Comparison of ENCODE assay signal across 25 mouse cellular contexts in the genomic region with DNA sequence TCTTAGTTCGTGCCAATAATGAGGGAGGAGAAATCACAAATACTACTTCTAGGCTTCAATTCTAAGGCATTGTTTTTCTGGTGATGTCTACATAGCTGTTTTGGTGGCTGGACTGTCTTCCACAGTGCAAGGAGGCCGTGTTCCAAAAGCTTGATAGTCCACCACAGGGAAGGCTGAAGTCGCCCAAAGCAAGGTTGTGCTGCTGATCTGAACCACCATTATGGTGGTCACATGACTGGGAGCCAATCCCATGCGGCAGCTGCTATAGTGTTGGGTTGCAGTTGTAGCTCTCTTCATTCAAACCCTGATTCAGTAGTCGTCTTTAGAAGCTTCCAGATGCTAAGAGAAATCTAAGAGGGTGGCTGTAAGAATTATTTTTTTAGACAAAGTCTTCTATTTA. TPM values are rescaled to one million over a fixed set of nuclear protein-coding genes. Genes with fewer than 3 reads are reported as not detected.
DNase-seq lines count a peak whose midpoint lies in the region; ATAC-seq and TF ChIP-seq lines count a peak whose summit lies in the region.
"Had no signal": no experiment of that assay in that cellular context is flagged by ENCODE, and none has a peak within 500 bp of the region (broad histone marks: within the 10 kb centered on the region; RNA-seq: fewer than 3 reads in every experiment).

No protein-coding gene starts in this region.

- ATAC-seq in forebrain, embryonic 11.5 days (replicated peaks; ENCODE audit: low FRiP score): 0 out of 2 replicates have a peak, but pooled peaks have one; percentile 32
- no peak for ATAC-seq in forebrain, embryonic 12.5 days (ENCODE audit: low FRiP score)
- no peak for ATAC-seq in liver, embryonic 11.5 days (replicated peaks; ENCODE audit: low FRiP score)
- no peak for ATAC-seq in granulocyte monocyte progenitor cell, adult 5-6 weeks (replicated peaks; ENCODE audit: poor library complexity, severe bottlenecking)
- ATAC-seq: forebrain, postnatal 0 days; intestine, embryonic 15.5 days had no signal

- H3K9ac ChIP-seq in forebrain, embryonic 11.5 days (ENCODE audit: low read length): no peak overlapping the region
- no peak overlapping the region for H3K9ac ChIP-seq in forebrain, embryonic 12.5 days
- H3K9ac ChIP-seq in liver, embryonic 11.5 days (ENCODE audit: low read depth, low read length): no peak overlapping the region
- H3K9ac ChIP-seq: embryonic facial prominence, embryonic 15.5 days; forebrain, embryonic 13.5 days; forebrain, postnatal 0 days; heart, embryonic 15.5 days; hindbrain, embryonic 14.5 days; intestine, embryonic 15.5 days had no signal

- H3K4me3 ChIP-seq in forebrain, embryonic 11.5 days (ENCODE audit: low read depth, low read length): no peak overlapping the region
- no peak overlapping the region for H3K4me3 ChIP-seq in forebrain, embryonic 12.5 days (replicated peaks)
- no peak overlapping the region for H3K4me3 ChIP-seq in C2C12 (ENCODE audit: insufficient read depth, poor library complexity, severe bottlenecking)
- H3K4me3 ChIP-seq in myocyte: no peak overlapping the region
- no peak overlapping the region for H3K4me3 ChIP-seq in liver, embryonic 11.5 days (ENCODE audit: low read depth, low read length)
- H3K4me3 ChIP-seq: embryonic facial prominence, embryonic 15.5 days; erythroblast, embryonic 14.5 days; forebrain, embryonic 13.5 days; heart, adult 2 months; heart, embryonic 15.5 days; hindbrain, embryonic 10.5 days; intestine, embryonic 15.5 days had no signal

- H3K27ac ChIP-seq in forebrain, embryonic 11.5 days (ENCODE audit: low read depth, low read length): no peak overlapping the region
- no peak overlapping the region for H3K27ac ChIP-seq in forebrain, embryonic 12.5 days
- H3K27ac ChIP-seq in liver, embryonic 11.5 days (ENCODE audit: low read depth, low read length): no peak overlapping the region
- H3K27ac ChIP-seq: embryonic facial prominence, embryonic 15.5 days; forebrain, embryonic 13.5 days; heart, adult 2 months; heart, embryonic 15.5 days; hindbrain, embryonic 10.5 days; hindbrain, embryonic 14.5 days; intestine, embryonic 15.5 days had no signal

- no peaks in the 10 kb centered on the region for H3K9me3 ChIP-seq in forebrain, embryonic 11.5 days (ENCODE audit: control insufficient read depth, low read length)
- H3K9me3 ChIP-seq in forebrain, embryonic 12.5 days: no peaks in the 10 kb centered on the region
- H3K9me3 ChIP-seq in liver, embryonic 11.5 days (ENCODE audit: control insufficient read depth, low read length): no peaks in the 10 kb centered on the region
- H3K9me3 ChIP-seq: embryonic facial prominence, embryonic 15.5 days; forebrain, embryonic 13.5 days; heart, embryonic 15.5 days; hindbrain, embryonic 10.5 days; intestine, embryonic 15.5 days had no signal

- no peaks in the 10 kb centered on the region for H3K36me3 ChIP-seq in forebrain, embryonic 11.5 days (ENCODE audit: control insufficient read depth, insufficient read depth, low read length)
- peaks cover 35% of the 10 kb centered on the region for H3K36me3 ChIP-seq in forebrain, embryonic 12.5 days (replicated peaks)
- peaks cover 93% of the 10 kb centered on the region for H3K36me3 ChIP-seq in C2C12 (ENCODE audit: control insufficient read depth, insufficient read depth)
- peaks cover 26% of the 10 kb centered on the region for H3K36me3 ChIP-seq in myocyte (ENCODE audit: control insufficient read depth, insufficient read depth)
- peaks cover 16% of the 10 kb centered on the region for H3K36me3 ChIP-seq in liver, embryonic 11.5 days (ENCODE audit: control insufficient read depth, insufficient read depth, low read length)

- TF ChIP-seq POLR2A in myocyte (IDR thresholded peaks at IDR 0.05; ENCODE audit: insufficient read length, low read depth): no peak

- H3ac ChIP-seq in C2C12 (ENCODE audit: control insufficient read depth, insufficient read length, low read depth) (no peak overlapping the region), myocyte (ENCODE audit: control insufficient read depth, insufficient read length) (no peak overlapping the region)

- WGBS in forebrain, embryonic 11.5 days: 79% methylated on average over 5 of the region's 5 CpGs
- WGBS in forebrain, embryonic 12.5 days: 77% methylated on average over 5 of the region's 5 CpGs
- WGBS in liver, embryonic 11.5 days: 79% methylated on average over 5 of the region's 5 CpGs

- peaks cover 100% of the 10 kb centered on the region for H3K79me2 ChIP-seq in C2C12 (ENCODE audit: control insufficient read depth, insufficient read depth)
- H3K79me2 ChIP-seq in myocyte (ENCODE audit: control insufficient read depth, insufficient read depth): peaks cover 99% of the 10 kb centered on the region

- peaks cover 2% of the 10 kb centered on the region; the same call in 1 of the 2 replicates for H3K4me1 ChIP-seq in forebrain, embryonic 11.5 days (replicated peaks; ENCODE audit: control insufficient read depth, insufficient read depth, low read length)
- H3K4me1 ChIP-seq in forebrain, embryonic 12.5 days: peaks cover 33% of the 10 kb centered on the region
- peaks cover 38% of the 10 kb centered on the region for H3K4me1 ChIP-seq in liver, embryonic 11.5 days (replicated peaks; ENCODE audit: control insufficient read depth, insufficient read depth, low read length)

- no peak for DNase-seq in forebrain, embryonic 11.5 days (ENCODE audit: low spot score)
- DNase-seq in ES-CJ7 (ENCODE audit: low read depth, low spot score): peak; percentile 37
- no peak for DNase-seq in liver, embryonic 11.5 days (ENCODE audit: low spot score)
- DNase-seq: adrenal gland, adult 8-10 months; adrenal gland, postnatal 36 days; B cell, adult 2 months; cerebellum, adult 8-10 months; cerebellum, postnatal 14 days; embryo, embryonic 11 days; forebrain, postnatal 0 days; gastrocnemius, postnatal 36 days; heart, adult 2 months; kidney, adult 18-20 months had no signal

- H3K79me3 ChIP-seq in C2C12 (ENCODE audit: low read depth): peaks cover 98% of the 10 kb centered on the region

- TF ChIP-seq CTCF in C2C12 (IDR thresholded peaks at IDR 0.05; ENCODE audit: control insufficient read depth, insufficient read depth, insufficient read length): no peak

- no peaks in the 10 kb centered on the region for H3K27me3 ChIP-seq in forebrain, embryonic 11.5 days (ENCODE audit: control insufficient read depth, insufficient read depth, low read length)
- H3K27me3 ChIP-seq in forebrain, embryonic 12.5 days: no peaks in the 10 kb centered on the region
- H3K27me3 ChIP-seq in C2C12 (ENCODE audit: control insufficient read depth, insufficient read depth, insufficient read length) (no peaks in the 10 kb centered on the region), myocyte (ENCODE audit: control insufficient read depth, insufficient read depth, insufficient read length) (no peaks in the 10 kb centered on the region)
- no peaks in the 10 kb centered on the region for H3K27me3 ChIP-seq in liver, embryonic 11.5 days (replicated peaks; ENCODE audit: control insufficient read depth, insufficient read depth, low read length)
- H3K27me3 ChIP-seq: embryonic facial prominence, embryonic 15.5 days; forebrain, embryonic 13.5 days; heart, embryonic 15.5 days; intestine, embryonic 15.5 days had no signal

- H3K4me2 ChIP-seq in forebrain, embryonic 11.5 days (ENCODE audit: low read depth, low read length, severe bottlenecking): no peak overlapping the region
- H3K4me2 ChIP-seq in forebrain, embryonic 12.5 days: no peak overlapping the region
- no peak overlapping the region for H3K4me2 ChIP-seq in myocyte (ENCODE audit: low read depth)
- H3K4me2 ChIP-seq in liver, embryonic 11.5 days: no peak overlapping the region
- H3K4me2 ChIP-seq: embryonic facial prominence, embryonic 15.5 days; forebrain, embryonic 13.5 days; heart, embryonic 11.5 days; heart, embryonic 15.5 days; hindbrain, embryonic 14.5 days; intestine, embryonic 15.5 days had no signal

TF ChIP-seq in C2C12, 6 proteins besides CTCF, POLR2A, EP300 and RAD21:
- TF ChIP-seq MAX (IDR thresholded peaks at IDR 0.05) (no peak), FOSL1 (IDR thresholded peaks at IDR 0.05; ENCODE audit: insufficient read depth, low read length, poor library complexity, severe bottlenecking) (no peak), USF1 (IDR thresholded peaks at IDR 0.05; ENCODE audit: low read depth) (peak; percentile 67)

TF ChIP-seq in myocyte, 11 proteins besides CTCF, POLR2A, EP300 and RAD21:
- TF ChIP-seq USF1 (IDR thresholded peaks at IDR 0.05; ENCODE audit: low read depth): peak; percentile 42
- TF ChIP-seq CEBPB (IDR thresholded peaks at IDR 0.05; ENCODE audit: insufficient read depth, poor library complexity, severe bottlenecking): no peak

RNA-seq across cellular contexts. Expression of gene Nap1l1, which starts 6.6 kb away (rescaled TPM):
- polyA plus RNA-seq in forebrain, embryonic 11.5 days (2014; fragmentation: Nextera tagmentation; extraction: Ambion mirVana): 399 and 441 TPM in 2 replicates
- 348 and 361 TPM in 2 replicates for polyA plus RNA-seq in forebrain, embryonic 12.5 days (2016; fragmentation: Nextera tagmentation; extraction: Ambion mirVana)
- polyA plus RNA-seq in C2C12 (2012; fragmentation: generic; extraction: Trizol) (265 TPM), myocyte (2012; fragmentation: generic; extraction: Trizol) (130 TPM)
- 313 and 324 TPM in 2 replicates for polyA plus RNA-seq in liver, embryonic 11.5 days (2014; fragmentation: Nextera tagmentation; extraction: Ambion mirVana)
- 583 and 666 TPM in 2 replicates for total RNA-seq in granulocyte monocyte progenitor cell, adult 5-6 weeks (2014; fragmentation: Nextera tagmentation)
- 670 and 682 TPM in 2 replicates for total RNA-seq in granulocyte monocyte progenitor cell, adult 5-6 weeks (2017)

RNA-seq across cellular contexts. Expression of gene Phlda1, which starts 26.5 kb away (rescaled TPM):
- polyA plus RNA-seq in forebrain, embryonic 11.5 days (2014; fragmentation: Nextera tagmentation; extraction: Ambion mirVana): 12.5 and 13.1 TPM in 2 replicates
- 17.8 and 18.0 TPM in 2 replicates for polyA plus RNA-seq in forebrain, embryonic 12.5 days (2016; fragmentation: Nextera tagmentation; extraction: Ambion mirVana)
- 111 TPM for polyA plus RNA-seq in C2C12 (2012; fragmentation: generic; extraction: Trizol)
- 56.1 TPM for polyA plus RNA-seq in myocyte (2012; fragmentation: generic; extraction: Trizol)
- 15.8 and 16.1 TPM in 2 replicates for polyA plus RNA-seq in liver, embryonic 11.5 days (2014; fragmentation: Nextera tagmentation; extraction: Ambion mirVana)
- total RNA-seq in granulocyte monocyte progenitor cell, adult 5-6 weeks (2014; fragmentation: Nextera tagmentation): 0.26 and 1.9 TPM in 2 replicates
- 1.1 and 1.2 TPM in 2 replicates for total RNA-seq in granulocyte monocyte progenitor cell, adult 5-6 weeks (2017)
